Mouse (Mus musculus): ENCODE measurements around the gene Fga.

DNA sequence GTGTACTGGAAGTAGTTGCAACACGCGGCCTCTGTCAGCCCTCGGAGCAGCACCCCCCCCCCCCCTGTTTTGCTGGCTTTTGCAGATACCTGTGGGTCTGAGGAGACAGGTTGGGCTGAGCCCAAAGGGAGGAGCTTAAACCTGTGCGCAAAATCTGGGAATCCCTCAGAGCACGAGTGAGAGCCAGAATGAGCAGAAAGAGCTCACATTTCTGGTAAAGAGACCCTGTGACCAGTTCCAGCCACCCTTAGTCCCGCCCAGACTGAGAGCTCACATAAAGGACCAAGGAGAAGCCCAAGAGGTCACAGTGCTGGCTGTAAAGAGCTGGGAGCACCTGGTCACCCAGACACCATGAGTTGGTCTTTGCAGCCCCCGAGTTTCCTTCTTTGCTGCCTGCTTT, 18.3 kb upstream of the Fga start, which contains the start of gene Fgg:
- no peak for TF ChIP-seq POLR2A (IDR thresholded peaks at IDR 0.05; ENCODE audit: extremely low read depth, insufficient read depth, low read length)
- no peak for TF ChIP-seq CTCF (IDR thresholded peaks at IDR 0.05; ENCODE audit: extremely low read depth, insufficient read depth, low read length)

Measured in cortical plate, adult 2 months (tissue).